ENCODE assay signal across 20 mouse cellular contexts in genomic region chr14:50969041-50969440, GRCm38 (mm10). TPM values are rescaled to one million over a fixed set of nuclear protein-coding genes. Genes with fewer than 3 reads are reported as not detected.
A peak's percentile ranks its signal among the peaks of the same experiment; 100 is the strongest.
DNase-seq lines count a peak whose midpoint lies in the region; ATAC-seq and TF ChIP-seq lines count a peak whose summit lies in the region.
"Had no signal": no experiment of that assay in that cellular context is flagged by ENCODE, and none has a peak within 500 bp of the region (broad histone marks: within the 10 kb centered on the region; RNA-seq: fewer than 3 reads in every experiment).

No protein-coding gene starts in this region.

- no peak for DNase-seq in forebrain, embryonic 14.5 days (ENCODE audit: low spot score)
- peak; percentile 9 to 21 for DNase-seq in layer of hippocampus, postnatal 14 days (ENCODE audit: low spot score in 2 of 2)
- no peak for DNase-seq in layer of hippocampus, adult 8-10 months (ENCODE audit: low spot score in 2 of 2)
- peak; percentile 27 for DNase-seq in midbrain, postnatal 0 days (ENCODE audit: low spot score)
- DNase-seq in lung, postnatal 4 days = no peak
- DNase-seq in c-Kit-positive CD71-positive TER-119-positive erythroid progenitor cells, embryonic 14.5 days (ENCODE audit: low spot score) = no peak
- DNase-seq: B cell, adult 2 months; kidney, postnatal 10 days; lung, adult 2 months; thymus, adult 2 months had no signal

- no peak overlapping the region; the same call in 1 of the 2 replicates for H3K4me2 ChIP-seq in forebrain, embryonic 13.5 days
- H3K4me2 ChIP-seq in forebrain, embryonic 14.5 days (ENCODE audit: low read length) = no peak overlapping the region
- H3K4me2 ChIP-seq in forebrain, embryonic 16.5 days (ENCODE audit: low read length) = no peak overlapping the region
- H3K4me2 ChIP-seq in midbrain, postnatal 0 days (ENCODE audit: low read depth, low read length, poor library complexity, severe bottlenecking) = no peak overlapping the region
- H3K4me2 ChIP-seq: limb, embryonic 15.5 days had no signal

- no peak overlapping the region for H3K9ac ChIP-seq in forebrain, embryonic 13.5 days
- no peak overlapping the region for H3K9ac ChIP-seq in forebrain, embryonic 14.5 days (ENCODE audit: low read length)
- H3K9ac ChIP-seq in forebrain, embryonic 16.5 days (replicated peaks; ENCODE audit: low read depth, low read length) = no peak overlapping the region
- no peak overlapping the region for H3K9ac ChIP-seq in midbrain, postnatal 0 days (replicated peaks; ENCODE audit: low read length, poor library complexity, severe bottlenecking)
- H3K9ac ChIP-seq: embryonic facial prominence, embryonic 13.5 days; limb, embryonic 15.5 days had no signal

- no peak for TF ChIP-seq CTCF in midbrain, postnatal 0 days (IDR thresholded peaks at IDR 0.05)

- no peak overlapping the region for H3K27ac ChIP-seq in forebrain, embryonic 13.5 days
- H3K27ac ChIP-seq in forebrain, embryonic 14.5 days (ENCODE audit: low read depth, low read length) = no peak overlapping the region
- H3K27ac ChIP-seq in forebrain, embryonic 16.5 days (ENCODE audit: low read length) = no peak overlapping the region
- no peak overlapping the region for H3K27ac ChIP-seq in midbrain, postnatal 0 days (ENCODE audit: low read depth, low read length)
- H3K27ac ChIP-seq: embryonic facial prominence, embryonic 13.5 days; limb, embryonic 15.5 days had no signal

- H3K4me3 ChIP-seq in forebrain, embryonic 13.5 days = no peak overlapping the region
- H3K4me3 ChIP-seq in forebrain, embryonic 14.5 days (ENCODE audit: low read depth, low read length) = no peak overlapping the region
- no peak overlapping the region for H3K4me3 ChIP-seq in forebrain, embryonic 16.5 days (replicated peaks; ENCODE audit: low read length)
- H3K4me3 ChIP-seq in midbrain, postnatal 0 days (ENCODE audit: low read depth, low read length) = no peak overlapping the region
- H3K4me3 ChIP-seq: embryonic facial prominence, embryonic 13.5 days; limb, embryonic 15.5 days had no signal

- H3K36me3 ChIP-seq in forebrain, embryonic 13.5 days (ENCODE audit: poor library complexity, severe bottlenecking) = no peaks in the 10 kb centered on the region
- no peaks in the 10 kb centered on the region for H3K36me3 ChIP-seq in forebrain, embryonic 14.5 days (ENCODE audit: control insufficient read depth, insufficient read depth, low read length)
- no peaks in the 10 kb centered on the region for H3K36me3 ChIP-seq in forebrain, embryonic 16.5 days (ENCODE audit: control insufficient read depth, insufficient read depth)
- H3K36me3 ChIP-seq in midbrain, postnatal 0 days (ENCODE audit: insufficient read depth, low read length) = no peaks in the 10 kb centered on the region
- H3K36me3 ChIP-seq: embryonic facial prominence, embryonic 13.5 days; limb, embryonic 15.5 days had no signal

- WGBS in forebrain, embryonic 13.5 days = 5% methylated on average over 1 of the region's 1 CpGs
- WGBS in forebrain, embryonic 14.5 days = 8% methylated on average over 1 of the region's 1 CpGs
- 0% methylated on average over 1 of the region's 1 CpGs for WGBS in forebrain, embryonic 16.5 days
- 13% methylated on average over 1 of the region's 1 CpGs for WGBS in midbrain, postnatal 0 days

- H3K4me1 ChIP-seq in forebrain, embryonic 13.5 days = peaks cover 12% of the 10 kb centered on the region
- no peaks in the 10 kb centered on the region; the same call in 1 of the 2 replicates for H3K4me1 ChIP-seq in forebrain, embryonic 14.5 days (ENCODE audit: control insufficient read depth, insufficient read depth, low read length)
- H3K4me1 ChIP-seq in forebrain, embryonic 16.5 days (replicated peaks; ENCODE audit: control insufficient read depth, insufficient read depth, low read length) = peaks cover 6% of the 10 kb centered on the region; the same call in 1 of the 2 replicates
- no peaks in the 10 kb centered on the region for H3K4me1 ChIP-seq in midbrain, postnatal 0 days (ENCODE audit: insufficient read depth, low read length)
- H3K4me1 ChIP-seq: embryonic facial prominence, embryonic 13.5 days; limb, embryonic 15.5 days had no signal

- 0 out of 2 replicates have a peak, but pooled peaks have one; percentile 43 for ATAC-seq in forebrain, embryonic 13.5 days
- ATAC-seq in forebrain, embryonic 14.5 days = no peak
- peak; percentile 59 for ATAC-seq in forebrain, embryonic 16.5 days
- no peak for ATAC-seq in midbrain, postnatal 0 days (ENCODE audit: low FRiP score)
- ATAC-seq: activated CD4-positive, CD25-positive, alpha-beta regulatory T cell, adult 4 months; inflammation-experienced regulatory T-cells, adult 6 months had no signal

- no peaks in the 10 kb centered on the region for H3K27me3 ChIP-seq in forebrain, embryonic 13.5 days
- no peaks in the 10 kb centered on the region for H3K27me3 ChIP-seq in forebrain, embryonic 14.5 days (replicated peaks; ENCODE audit: control insufficient read depth, insufficient read depth, low read length)
- H3K27me3 ChIP-seq in forebrain, embryonic 16.5 days (replicated peaks; ENCODE audit: control insufficient read depth, insufficient read depth, low read length) = no peaks in the 10 kb centered on the region
- H3K27me3 ChIP-seq in midbrain, postnatal 0 days (ENCODE audit: insufficient read depth, low read length) = no peaks in the 10 kb centered on the region
- H3K27me3 ChIP-seq: embryonic facial prominence, embryonic 13.5 days; limb, embryonic 15.5 days had no signal

- H3K9me3 ChIP-seq in forebrain, embryonic 13.5 days (replicated peaks) = no peaks in the 10 kb centered on the region; the same call in 1 of the 2 replicates
- H3K9me3 ChIP-seq in forebrain, embryonic 14.5 days (replicated peaks; ENCODE audit: control insufficient read depth, low read length) = no peaks in the 10 kb centered on the region
- no peaks in the 10 kb centered on the region for H3K9me3 ChIP-seq in forebrain, embryonic 16.5 days (ENCODE audit: control insufficient read depth, low read length)
- H3K9me3 ChIP-seq in midbrain, postnatal 0 days (ENCODE audit: low read length) = no peaks in the 10 kb centered on the region
- H3K9me3 ChIP-seq: embryonic facial prominence, embryonic 13.5 days; limb, embryonic 15.5 days had no signal

RNA-seq across cellular contexts. Expression of gene Pnp2, which starts 13.2 kb away (rescaled TPM):
- polyA plus RNA-seq in forebrain, embryonic 13.5 days (2015; fragmentation: Nextera tagmentation; extraction: Ambion mirVana) = 0.52 TPM in 1 of 2 replicates, not detected in the other
- polyA plus RNA-seq in forebrain, embryonic 14.5 days (2014; fragmentation: Nextera tagmentation; extraction: Ambion mirVana) = 0.46 and 0.69 TPM in 2 replicates
- total RNA-seq in layer of hippocampus, postnatal 14 days (2021) = under 1 TPM; 0.52 to 0.92 TPM
- total RNA-seq in layer of hippocampus, adult 8-10 months (2022) = 1 to 10 TPM; 1.3 to 2.0 (median 1.5) TPM
- 0.47 and 0.63 TPM in 2 replicates for polyA plus RNA-seq in forebrain, embryonic 16.5 days (2015; fragmentation: Nextera tagmentation; extraction: Ambion mirVana)
- total RNA-seq in midbrain, postnatal 0 days (2014; rRNA removed) = 1.1 and 1.4 TPM in 2 replicates
- polyA plus RNA-seq in midbrain, postnatal 0 days (2015; fragmentation: Nextera tagmentation; extraction: Ambion mirVana) = 1.4 and 1.8 TPM in 2 replicates

RNA-seq across cellular contexts. Expression of gene Gm49342, which starts 24.7 kb away (rescaled TPM):
- not detected in 2 replicates for polyA plus RNA-seq in forebrain, embryonic 13.5 days (2015; fragmentation: Nextera tagmentation; extraction: Ambion mirVana)
- 2.5 TPM in 1 of 2 replicates, not detected in the other for polyA plus RNA-seq in forebrain, embryonic 14.5 days (2014; fragmentation: Nextera tagmentation; extraction: Ambion mirVana)
- 10 to 100 TPM; 11.5 to 20.3 TPM for total RNA-seq in layer of hippocampus, postnatal 14 days (2021)
- 10 to 100 TPM in 3 of 4 experiments, 1 to 10 TPM in 1; 8.5 to 15.5 (median 10.8) TPM for total RNA-seq in layer of hippocampus, adult 8-10 months (2022)
- 3.2 TPM in 1 of 2 replicates, not detected in the other for polyA plus RNA-seq in forebrain, embryonic 16.5 days (2015; fragmentation: Nextera tagmentation; extraction: Ambion mirVana)
- 0.82 and 8.3 TPM in 2 replicates for total RNA-seq in midbrain, postnatal 0 days (2014; rRNA removed)
- 0.70 and 0.75 TPM in 2 replicates for polyA plus RNA-seq in midbrain, postnatal 0 days (2015; fragmentation: Nextera tagmentation; extraction: Ambion mirVana)
- polyA plus RNA-seq: embryonic facial prominence, embryonic 13.5 days; limb, embryonic 15.5 days; neural tube, embryonic 14.5 days had no signal

RNA-seq across cellular contexts. Expression of gene Pnp, which starts 38.2 kb away (rescaled TPM):
- 33.2 and 35.4 TPM in 2 replicates for polyA plus RNA-seq in forebrain, embryonic 13.5 days (2015; fragmentation: Nextera tagmentation; extraction: Ambion mirVana)
- polyA plus RNA-seq in forebrain, embryonic 14.5 days (2014; fragmentation: Nextera tagmentation; extraction: Ambion mirVana) = 20.5 and 28.2 TPM in 2 replicates
- total RNA-seq in layer of hippocampus, postnatal 14 days (2021) = 10 to 100 TPM; 11.8 to 14.8 TPM
- 10 to 100 TPM; 14.9 to 21.4 (median 18.2) TPM for total RNA-seq in layer of hippocampus, adult 8-10 months (2022)
- 15.8 and 17.2 TPM in 2 replicates for polyA plus RNA-seq in forebrain, embryonic 16.5 days (2015; fragmentation: Nextera tagmentation; extraction: Ambion mirVana)
- total RNA-seq in midbrain, postnatal 0 days (2014; rRNA removed) = 18.8 and 35.9 TPM in 2 replicates
- 12.5 and 14.4 TPM in 2 replicates for polyA plus RNA-seq in midbrain, postnatal 0 days (2015; fragmentation: Nextera tagmentation; extraction: Ambion mirVana)

RNA-seq across cellular contexts. Expression of gene Pip4p1, which starts 38.4 kb away (rescaled TPM):
- 73.7 and 76.9 TPM in 2 replicates for polyA plus RNA-seq in forebrain, embryonic 13.5 days (2015; fragmentation: Nextera tagmentation; extraction: Ambion mirVana)
- polyA plus RNA-seq in forebrain, embryonic 14.5 days (2014; fragmentation: Nextera tagmentation; extraction: Ambion mirVana) = 81.4 and 86.0 TPM in 2 replicates
- total RNA-seq in layer of hippocampus, postnatal 14 days (2021) = 10 to 100 TPM; 77.4 to 86.4 TPM
- total RNA-seq in layer of hippocampus, adult 8-10 months (2022) = 100 to 1,000 TPM in 1 of 4 experiments, 10 to 100 TPM in 3; 87.5 to 104 (median 94.3) TPM
- polyA plus RNA-seq in forebrain, embryonic 16.5 days (2015; fragmentation: Nextera tagmentation; extraction: Ambion mirVana) = 100 and 101 TPM in 2 replicates
- total RNA-seq in midbrain, postnatal 0 days (2014; rRNA removed) = 65.4 and 105 TPM in 2 replicates
- 98.4 and 99.4 TPM in 2 replicates for polyA plus RNA-seq in midbrain, postnatal 0 days (2015; fragmentation: Nextera tagmentation; extraction: Ambion mirVana)

RNA-seq across cellular contexts. Expression of gene Rnase10, which starts 38.5 kb away (rescaled TPM):
- not detected in 2 replicates for polyA plus RNA-seq in forebrain, embryonic 13.5 days (2015; fragmentation: Nextera tagmentation; extraction: Ambion mirVana)
- not detected in 2 replicates for polyA plus RNA-seq in forebrain, embryonic 14.5 days (2014; fragmentation: Nextera tagmentation; extraction: Ambion mirVana)
- under 1 TPM; 0.24 to 0.35 TPM for total RNA-seq in layer of hippocampus, postnatal 14 days (2021)
- total RNA-seq in layer of hippocampus, adult 8-10 months (2022) = under 1 TPM in 1 of 4 experiments, not detected in 3; 0.20 TPM
- not detected in 2 replicates for polyA plus RNA-seq in forebrain, embryonic 16.5 days (2015; fragmentation: Nextera tagmentation; extraction: Ambion mirVana)
- not detected in 2 replicates for total RNA-seq in midbrain, postnatal 0 days (2014; rRNA removed)
- polyA plus RNA-seq in midbrain, postnatal 0 days (2015; fragmentation: Nextera tagmentation; extraction: Ambion mirVana) = 0.13 TPM in 1 of 2 replicates, not detected in the other
- total RNA-seq: layer of hippocampus, postnatal 36 days; megakaryocyte, adult 5-6 weeks; MEL had no signal
- polyA plus RNA-seq: activated CD4-positive, CD25-positive, alpha-beta regulatory T cell, adult 4 months; inflammation-experienced regulatory T-cells, adult 6 months had no signal

Comparison
In these comparisons a context has a peak if more than half of its experiments do, and no peak if none do; other contexts are left out.
1. ATAC-seq: peak in forebrain, embryonic 13.5 days (single experiment) and forebrain, embryonic 16.5 days (single experiment); none in forebrain, embryonic 14.5 days (single experiment) and midbrain, postnatal 0 days (single experiment).
2. DNase-seq: peak in layer of hippocampus, postnatal 14 days (2 of 2) and midbrain, postnatal 0 days (single experiment); none in forebrain, embryonic 14.5 days (single experiment), layer of hippocampus, adult 8-10 months (0 of 2), lung, postnatal 4 days (0 of 2) and c-Kit-positive CD71-positive TER-119-positive erythroid progenitor cells, embryonic 14.5 days (single experiment).